Mouse (Mus musculus): ENCODE results near the gene Edn3.

Edn3 gene

GRCm38 (mm10) chr2:174796998-174797397 lies 36.6 kb downstream of the Edn3 start:
- no peak for DNase-seq (ENCODE audit: low spot score)

- DNase-seq (ENCODE audit: low spot score) = no peak
Observed at GRCm38 (mm10) chr2:174797495-174798068, 37.2 kb downstream of the Edn3 start.

- no peak for DNase-seq (ENCODE audit: low spot score)
Observed at GRCm38 (mm10) chr2:174802453-174802852, 42.0 kb downstream of the Edn3 start.

GRCm38 (mm10) chr2:174803661-174804060 lies 43.2 kb downstream of the Edn3 start:
- DNase-seq (ENCODE audit: low spot score) = no peak

- no peak for DNase-seq (ENCODE audit: low spot score)
Observed at GRCm38 (mm10) chr2:174807900-174808299, 47.5 kb downstream of the Edn3 start.

- no peak for DNase-seq (ENCODE audit: low spot score)
Observed at GRCm38 (mm10) chr2:174809296-174809695, 48.9 kb downstream of the Edn3 start.

GRCm38 (mm10) chr2:174813306-174813705 lies 52.9 kb downstream of the Edn3 start:
- DNase-seq (ENCODE audit: low spot score) = no peak

GRCm38 (mm10) chr2:174816163-174816562 lies 55.7 kb downstream of the Edn3 start:
- no peak for DNase-seq (ENCODE audit: low spot score)

GRCm38 (mm10) chr2:174820286-174820685 lies 59.9 kb downstream of the Edn3 start:
- DNase-seq (ENCODE audit: low spot score) = no peak

GRCm38 (mm10) chr2:174827829-174828228 lies 67.4 kb downstream of the Edn3 start:
- DNase-seq (ENCODE audit: low spot score) = no peak

- no peak for DNase-seq (ENCODE audit: low spot score)
Observed at GRCm38 (mm10) chr2:174833608-174834007, 73.2 kb downstream of the Edn3 start.

Data from adipocyte (in vitro differentiated cells).